Mouse (Mus musculus) embryonic fibroblast, embryonic 13.5 days (primary cell): Measurements from ENCODE around the gene Atp6v0d1. TPM values are rescaled to one million over a fixed set of nuclear protein-coding genes. Genes with fewer than 3 reads are reported as not detected.

Source experiments
- H3K27ac ChIP-seq: 2 replicates; pipeline ENCODE4 v1.5.1; 2012; ENCODE audit warnings: low read length, control low read depth, inconsistent platforms; ENCODE audit not compliant: insufficient read depth
- H3K4me1 ChIP-seq: 2 replicates; pipeline ENCODE4 v1.6.1; 2011; ENCODE audit warnings: low read length; ENCODE audit not compliant: control insufficient read depth, insufficient read depth
- H3K4me3 ChIP-seq: 2 replicates; pipeline ENCODE4 v1.5.1; 2011; ENCODE audit warnings: mild to moderate bottlenecking, control low read depth, low read length; ENCODE audit not compliant: insufficient read depth
- CTCF ChIP-seq: IDR thresholded peaks from 2 replicates; pipeline ENCODE4 v1.5.1; 2011; ENCODE audit warnings: mild to moderate bottlenecking, control low read depth, low read length, moderate library complexity, borderline replicate concordance; ENCODE audit not compliant: insufficient read depth
- POLR2A ChIP-seq: IDR thresholded peaks from 2 replicates; pipeline ENCODE4 v1.6.1; 2011; ENCODE audit warnings: low read depth, mild to moderate bottlenecking, control low read depth, low read length, moderate library complexity
- polyA plus RNA-seq: library from polyadenylated mRNA; stranded (reverse); fragments of >200 nt; gene quantifications from 2 replicates; pipeline ENCODE4 v1.2.4, GENCODE M21; 2011; ENCODE audit warnings: low read depth; ENCODE audit not compliant: missing spikeins, insufficient read length

The Atp6v0d1 gene
- polyA plus RNA-seq, 1 experiment, result 134 TPM

DNA sequence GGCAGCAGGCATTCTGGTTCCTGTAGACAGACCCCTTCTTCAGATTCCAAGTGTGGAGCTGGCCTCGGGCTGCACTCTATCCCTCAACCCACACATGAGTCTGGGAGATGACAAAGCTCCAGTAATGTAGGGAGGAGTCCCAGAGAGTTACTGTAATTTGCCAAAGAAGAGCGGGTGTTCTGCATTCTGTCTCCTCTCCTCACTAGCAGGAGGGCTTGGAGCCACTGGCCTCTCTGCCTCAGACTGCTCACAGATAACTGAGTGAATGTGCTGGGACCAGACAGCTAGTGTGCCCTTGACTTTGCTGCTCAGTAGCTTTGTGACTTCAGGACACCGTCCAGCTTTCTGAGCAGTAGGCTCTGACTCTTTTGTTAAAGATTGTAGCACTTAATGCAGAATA, 88.1 kb downstream of the Atp6v0d1 start:
- peak; percentile 31; the same call in 1 of the 2 replicates for TF ChIP-seq POLR2A
- TF ChIP-seq CTCF, result no peak

DNA sequence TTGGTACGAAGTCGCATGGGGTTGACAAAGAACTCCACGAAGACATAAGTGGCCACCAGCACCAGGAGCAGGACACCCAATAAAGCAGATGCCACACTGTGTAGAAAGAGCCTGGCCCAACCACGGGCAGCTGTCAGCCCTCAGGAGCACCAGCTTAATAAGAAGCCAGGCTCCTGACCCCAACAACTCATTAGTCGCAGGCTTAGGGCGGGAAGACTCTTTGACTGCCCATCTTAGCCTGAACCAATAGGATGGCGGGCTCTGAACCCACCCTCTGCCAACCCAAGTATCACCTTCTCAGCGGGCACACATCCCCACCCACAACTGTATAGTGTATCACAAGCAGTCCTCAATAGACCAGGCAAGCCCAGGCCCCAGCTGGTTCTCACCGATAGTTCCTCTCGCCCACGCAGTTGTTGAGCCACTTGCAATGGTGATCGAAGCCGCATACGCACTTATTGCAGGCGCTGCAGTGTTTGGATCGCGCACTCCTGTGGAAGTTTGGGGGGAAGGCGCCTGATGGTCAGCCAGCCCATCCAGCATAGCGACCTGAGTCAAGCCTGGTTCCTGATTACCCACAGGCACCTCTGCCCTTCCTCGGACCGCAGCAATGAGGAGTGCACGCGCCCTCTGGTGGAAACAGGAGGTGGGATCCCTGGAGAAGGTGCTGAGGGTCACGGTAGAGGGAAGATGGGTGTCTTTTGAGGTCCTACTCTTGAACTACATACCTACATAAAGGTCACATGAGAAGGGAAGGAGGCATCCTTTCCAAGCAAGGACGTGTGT, 89.0 kb downstream of the Atp6v0d1 start:
- Histone ChIP-seq H3K27ac (peak overlapping the region; percentile 62; the same call in 1 of the 2 replicates), H3K4me3 (no peak overlapping the region), H3K4me1 (peaks cover 17% of the 10 kb centered on the region; the same call in 1 of the 2 replicates)
- no peak for TF ChIP-seq POLR2A
- TF ChIP-seq CTCF, result peak; percentile 92

More for the DNA sequence above, 88.1 kb downstream of the Atp6v0d1 start:
- Histone ChIP-seq H3K4me3 (no peak overlapping the region), H3K4me1 (peaks cover 17% of the 10 kb centered on the region; the same call in 1 of the 2 replicates), H3K27ac (peak overlapping the region; percentile 62)

DNA sequence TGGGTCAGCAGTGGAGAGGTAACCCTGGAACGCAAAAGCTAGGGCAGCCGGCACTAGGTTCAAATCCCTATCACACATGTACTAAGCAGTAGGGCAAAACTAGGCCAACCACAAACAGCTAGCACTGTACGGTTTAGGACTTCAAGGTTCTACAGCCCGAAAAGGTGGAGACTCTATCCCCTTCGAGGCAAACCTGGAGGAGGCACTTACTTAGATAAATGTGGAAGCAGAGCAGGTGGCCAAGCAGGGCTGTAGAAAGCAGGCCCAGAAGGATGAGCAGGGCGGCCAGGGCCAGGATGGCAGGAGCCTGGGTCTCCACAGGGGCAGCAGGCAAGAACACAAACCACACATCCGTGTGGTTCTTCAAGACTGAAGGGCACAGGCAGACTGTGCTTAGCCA, 89.7 kb downstream of the Atp6v0d1 start:
- Histone ChIP-seq H3K4me1 (peaks cover 17% of the 10 kb centered on the region), H3K27ac (no peak overlapping the region), H3K4me3 (no peak overlapping the region)
- TF ChIP-seq POLR2A (no peak), CTCF (no peak)

DNA sequence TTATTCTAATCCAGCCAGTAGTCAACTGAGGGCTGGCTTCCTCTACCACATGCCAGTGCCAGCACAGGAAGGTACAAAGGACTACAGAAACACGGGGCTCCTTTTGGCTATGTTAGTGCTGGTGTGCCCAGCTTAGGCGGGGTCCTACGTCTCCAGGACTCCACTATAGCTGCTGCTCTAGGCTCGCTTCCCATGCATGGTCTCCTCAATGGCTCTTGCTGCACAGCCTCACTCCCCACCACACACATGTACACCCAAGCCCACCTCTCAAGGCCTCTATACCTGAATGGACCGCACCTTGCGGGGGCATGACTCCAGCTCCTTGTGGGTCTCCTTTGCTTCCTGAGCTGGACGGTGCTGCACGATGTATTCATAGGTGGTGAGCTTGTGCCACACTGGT, 90.1 kb downstream of the Atp6v0d1 start:
- Histone ChIP-seq H3K27ac (no peak overlapping the region), H3K4me3 (no peak overlapping the region), H3K4me1 (peaks cover 16% of the 10 kb centered on the region)
- TF ChIP-seq CTCF, result no peak
- no peak for TF ChIP-seq POLR2A

DNA sequence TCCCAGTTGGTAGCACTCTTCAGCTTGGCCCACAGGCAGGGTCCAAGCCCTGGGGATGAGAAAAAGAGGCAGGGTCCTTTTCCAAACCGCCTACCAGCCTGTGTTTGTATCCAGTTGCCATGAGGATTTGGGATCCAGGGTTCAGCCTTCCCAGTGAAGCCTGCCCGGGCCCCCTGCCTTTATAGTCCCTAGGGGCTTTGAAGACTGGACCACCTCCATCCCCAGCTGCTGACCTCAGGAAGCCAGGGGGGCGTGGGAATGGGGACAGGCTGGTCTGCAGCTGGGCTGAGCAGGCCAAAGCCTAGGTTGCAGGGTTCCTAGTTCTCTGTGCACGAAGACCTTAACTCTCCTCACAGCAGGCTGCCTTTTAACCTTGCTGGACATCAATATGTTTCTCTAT, 90.6 kb downstream of the Atp6v0d1 start:
- Histone ChIP-seq H3K4me1 (peaks cover 13% of the 10 kb centered on the region), H3K27ac (no peak overlapping the region), H3K4me3 (no peak overlapping the region)
- no peak for TF ChIP-seq CTCF
- TF ChIP-seq POLR2A, result no peak

DNA sequence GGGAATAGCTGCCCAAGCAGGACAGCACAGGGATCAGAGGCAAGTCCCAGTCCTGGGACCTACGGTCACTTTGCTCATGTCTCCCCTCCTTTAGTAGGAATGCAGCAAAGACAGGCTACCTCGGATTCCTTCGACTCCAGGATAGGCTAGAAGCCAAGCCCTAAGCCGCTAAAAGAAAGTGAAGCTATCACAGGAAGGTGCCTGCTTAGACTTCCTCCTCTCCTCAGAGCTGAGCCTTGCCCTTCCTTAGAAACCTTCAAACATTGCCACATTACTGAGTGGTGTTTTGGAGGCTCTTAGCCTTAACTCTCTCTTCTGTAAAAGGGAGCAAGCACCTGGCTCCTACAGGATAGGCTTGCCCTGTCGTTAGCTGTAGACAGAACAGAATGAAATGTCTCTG, 91.2 kb downstream of the Atp6v0d1 start:
- no peak overlapping the region for H3K27ac ChIP-seq
- H3K4me1 ChIP-seq, result peaks cover 13% of the 10 kb centered on the region
- TF ChIP-seq POLR2A (no peak), CTCF (no peak)
- H3K4me3 ChIP-seq, result no peak overlapping the region

Other genes starting within 250 kb of the Atp6v0d1 start
- 1.2 and 1.6 TPM in 2 replicates for gene Lrrc29, start 239.8 kb downstream of the Atp6v0d1 start, polyA plus RNA-seq
- 54.3 and 69.1 TPM in 2 replicates for gene Tmem208, start 239.7 kb downstream of the Atp6v0d1 start, polyA plus RNA-seq
- 16.0 and 22.6 TPM in 2 replicates for gene Fhod1, start 218.1 kb downstream of the Atp6v0d1 start, polyA plus RNA-seq
- gene Slc9a5, start 217.2 kb downstream of the Atp6v0d1 start, polyA plus RNA-seq, result 8.9 and 10.3 TPM in 2 replicates
- gene Plekhg4, start 192.8 kb downstream of the Atp6v0d1 start, polyA plus RNA-seq, result 3.7 and 3.9 TPM in 2 replicates
- not detected in 2 replicates for gene Kctd19, start 152.5 kb downstream of the Atp6v0d1 start, polyA plus RNA-seq
- gene Lrrc36, start 152.5 kb downstream of the Atp6v0d1 start, polyA plus RNA-seq, result not detected in 2 replicates
- gene Tppp3, start 94.5 kb downstream of the Atp6v0d1 start, polyA plus RNA-seq, result 8.5 and 10.0 TPM in 2 replicates
- 21.5 and 24.7 TPM in 2 replicates for gene Zdhhc1, start 69.1 kb downstream of the Atp6v0d1 start, polyA plus RNA-seq
- gene Hsd11b2, start 47.3 kb downstream of the Atp6v0d1 start, polyA plus RNA-seq, result 0.28 and 0.35 TPM in 2 replicates
- 31.7 and 40.8 TPM in 2 replicates for gene Ripor1, start 39.2 kb upstream of the Atp6v0d1 start, polyA plus RNA-seq
- gene Ctcf, start 70.5 kb upstream of the Atp6v0d1 start, polyA plus RNA-seq, result 55.2 and 69.7 TPM in 2 replicates
- not detected in 2 replicates for gene Agrp, start 71.3 kb upstream of the Atp6v0d1 start, polyA plus RNA-seq
- gene Carmil2, start 120.2 kb upstream of the Atp6v0d1 start, polyA plus RNA-seq, result 0.42 and 0.58 TPM in 2 replicates
- 24.6 and 26.5 TPM in 2 replicates for gene Acd, start 135.1 kb upstream of the Atp6v0d1 start, polyA plus RNA-seq
- gene Pard6a, start 135.1 kb upstream of the Atp6v0d1 start, polyA plus RNA-seq, result 7.9 and 15.8 TPM in 2 replicates
- gene 4933405L10Rik, start 141.6 kb upstream of the Atp6v0d1 start, polyA plus RNA-seq, result not detected in 2 replicates
- 5.9 and 9.1 TPM in 2 replicates for gene Enkd1, start 142.2 kb upstream of the Atp6v0d1 start, polyA plus RNA-seq
- gene Gfod2, start 192.6 kb upstream of the Atp6v0d1 start, polyA plus RNA-seq, result 4.7 and 5.6 TPM in 2 replicates